Mouse (Mus musculus) cerebellum, postnatal 10 days (tissue): Measurements from ENCODE around the gene Gm20662.

Source experiments
- DNase-seq, 2 experiments: peaks; one replicate each; pipeline ENCODE4 v3.0.0; 2021; ENCODE audit warnings: mixed read lengths in 2 of 2

The Gm20662 gene

DNA sequence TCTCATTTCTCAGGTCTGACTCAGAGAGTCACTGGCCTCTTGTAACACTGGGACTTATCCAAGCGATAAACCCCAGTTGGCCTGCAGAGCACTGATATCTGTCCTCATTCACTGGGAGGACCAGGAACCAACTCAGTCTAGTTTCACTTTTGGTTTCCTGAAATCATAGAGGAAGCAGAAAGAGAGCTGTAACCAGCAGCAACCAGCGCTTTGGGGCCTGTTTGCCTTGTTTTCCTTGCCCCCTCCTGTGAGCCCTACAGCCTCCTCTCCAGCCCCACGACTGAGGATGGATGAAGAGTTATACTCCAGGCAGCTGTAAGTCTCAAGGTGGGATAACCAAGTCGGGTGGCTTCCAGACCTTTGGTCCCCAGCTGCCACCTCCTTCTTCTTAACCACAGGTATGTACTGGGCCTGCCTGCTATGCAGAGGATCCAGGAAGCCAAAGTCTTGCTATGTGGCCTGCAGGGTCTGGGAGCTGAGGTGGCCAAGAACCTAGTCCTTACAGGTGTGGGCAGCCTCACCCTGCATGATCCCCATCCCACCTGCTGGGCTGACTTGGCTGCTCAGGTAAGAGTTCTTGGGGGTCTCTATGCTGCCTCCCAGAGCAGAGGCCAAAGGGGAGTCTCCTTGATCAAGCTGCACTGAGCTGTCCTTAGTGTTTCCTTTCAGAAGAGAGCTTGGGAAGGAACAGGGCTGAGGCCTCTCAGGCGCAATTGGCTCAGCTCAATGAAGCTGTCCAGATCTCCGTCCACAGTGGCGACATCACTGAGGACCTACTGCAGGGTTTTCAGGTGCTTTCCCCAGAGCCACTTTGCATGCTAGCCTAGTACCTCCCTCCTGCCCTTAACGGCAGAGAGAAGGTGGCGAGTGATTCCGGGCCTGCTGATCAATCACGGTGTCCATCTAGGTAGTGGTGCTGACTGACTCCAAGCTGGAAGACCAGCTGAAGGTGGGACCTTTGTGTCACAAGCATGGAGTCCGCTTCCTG lies 20.5 kb upstream of the Gm20662 start, which contains the start of gene Uba7:
Uba7 (plus strand) TSS at position 107 of the 988 bp plus-strand sequence.
- no peak for DNase-seq

DNA sequence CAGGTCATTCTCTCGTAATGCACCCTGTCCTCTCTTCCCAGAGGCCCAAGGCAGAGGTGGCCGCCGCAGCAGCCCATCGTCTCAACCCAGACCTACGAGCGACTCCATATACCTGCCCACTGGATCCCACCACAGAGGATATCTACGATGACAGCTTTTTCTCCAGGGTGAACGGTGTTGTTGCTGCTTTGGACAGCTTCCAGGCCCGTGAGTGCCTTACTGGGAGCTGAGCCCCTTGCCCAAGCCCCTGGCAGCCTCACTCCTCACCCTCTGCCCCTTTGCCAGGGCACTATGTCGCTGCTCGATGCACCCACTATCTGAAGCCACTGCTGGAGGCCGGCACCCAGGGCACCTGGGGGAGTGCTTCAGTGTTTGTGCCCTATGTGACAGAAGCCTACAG lies 17.3 kb upstream of the Gm20662 start:
- DNase-seq = no peak

- DNase-seq = no peak
Measured at GRCm38 (mm10) chr9:107981684-107982605, 14.2 kb upstream of the Gm20662 start.

GRCm38 (mm10) chr9:107982681-107983346 lies 13.3 kb upstream of the Gm20662 start, which contains the start of gene Gm20661:
Gene Gm20661, plus strand, starts transcription at chr9:107983058.
- DNase-seq = peak; percentile 44 to 51

GRCm38 (mm10) chr9:107983421-107983890 lies 12.7 kb upstream of the Gm20662 start:
- DNase-seq = peak; percentile 38 to 61

- DNase-seq = no peak
Measured at GRCm38 (mm10) chr9:107984052-107984753, 11.9 kb upstream of the Gm20662 start.

DNA sequence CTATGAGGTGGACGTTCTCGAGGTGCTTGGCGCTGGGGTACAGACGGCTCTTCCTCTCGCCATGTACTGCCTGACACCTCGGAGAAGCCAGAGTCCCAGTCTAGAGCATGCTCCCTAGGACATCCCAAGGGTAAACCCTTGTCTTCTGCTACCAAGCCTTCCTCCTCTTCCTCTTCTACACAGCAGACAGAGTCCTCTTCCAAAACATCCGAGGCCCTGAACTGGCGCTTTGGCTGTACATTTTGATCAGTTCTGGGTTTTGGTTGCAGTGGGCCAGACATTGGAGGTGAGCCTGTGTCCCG lies 11.4 kb upstream of the Gm20662 start:
- no peak for DNase-seq

GRCm38 (mm10) chr9:107985131-107986119 lies 10.7 kb upstream of the Gm20662 start, which contains the start of gene Inka1:
Gene Inka1, minus strand, starts transcription at chr9:107985879.
- peak; percentile 74 to 81 for DNase-seq

DNA sequence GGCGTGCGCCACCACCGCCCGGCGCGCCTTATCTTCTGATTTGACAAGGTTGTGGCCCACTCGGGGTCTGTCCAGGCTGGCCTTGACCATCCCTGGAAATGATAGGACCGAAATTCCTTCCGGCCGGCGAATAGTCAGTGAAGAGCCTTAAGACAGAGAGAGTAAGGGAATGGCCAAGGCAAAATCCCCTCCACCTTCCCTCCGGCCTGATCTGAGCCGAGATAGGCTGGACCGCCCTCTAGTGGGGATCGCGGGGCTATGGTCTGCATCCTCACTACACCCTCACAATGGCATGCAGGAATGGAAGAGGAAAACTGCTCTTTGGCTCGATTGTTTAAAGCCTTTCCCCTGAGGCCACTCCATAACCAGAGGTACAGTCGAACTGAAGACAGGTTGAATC lies 9.8 kb upstream of the Gm20662 start:
- DNase-seq = peak; percentile 90 to 91

- no peak for DNase-seq
Measured at GRCm38 (mm10) chr9:107987950-107988349, 8.2 kb upstream of the Gm20662 start.

- DNase-seq = no peak
Measured at GRCm38 (mm10) chr9:107992197-107992596, 4.0 kb upstream of the Gm20662 start, which contains the start of gene Cdhr4. Gene Cdhr4, plus strand, starts transcription at chr9:107992497.

GRCm38 (mm10) chr9:107993013-107993412 lies 3.1 kb upstream of the Gm20662 start:
- no peak for DNase-seq

GRCm38 (mm10) chr9:107994464-107994863 lies 1.7 kb upstream of the Gm20662 start:
- no peak for DNase-seq

DNA sequence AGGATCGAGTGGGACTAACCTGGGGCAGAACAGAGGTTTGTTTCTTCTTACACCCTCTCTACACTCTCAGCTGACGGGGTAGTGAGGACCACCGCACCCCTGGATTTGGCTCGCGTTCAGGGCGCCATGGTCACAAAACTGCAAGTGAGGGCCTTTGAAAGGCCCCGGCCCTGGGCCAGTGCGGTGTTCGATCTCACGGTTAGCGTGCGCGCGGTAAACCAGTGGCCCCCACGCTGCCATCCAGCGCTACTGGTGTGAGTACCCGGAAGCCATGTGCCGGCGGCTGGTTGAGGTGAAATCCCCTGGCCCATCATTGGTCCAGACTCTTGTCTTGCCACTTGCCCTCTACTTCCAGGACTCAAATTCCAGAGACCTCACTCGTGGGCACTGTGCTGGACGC lies 636 bp upstream of the Gm20662 start:
- DNase-seq = no peak

- DNase-seq = peak; percentile 100
Measured at GRCm38 (mm10) chr9:108001922-108002770, 6.0 kb downstream of the Gm20662 start, which contains the start of gene Ip6k1. Gene Ip6k1, plus strand, starts transcription at chr9:108002501.

- peak; percentile 73 to 80 for DNase-seq
Measured at GRCm38 (mm10) chr9:108002778-108003530, 6.8 kb downstream of the Gm20662 start.

- DNase-seq = peak; percentile 46 to 55
Measured at GRCm38 (mm10) chr9:108003531-108003890, 7.4 kb downstream of the Gm20662 start.

DNA sequence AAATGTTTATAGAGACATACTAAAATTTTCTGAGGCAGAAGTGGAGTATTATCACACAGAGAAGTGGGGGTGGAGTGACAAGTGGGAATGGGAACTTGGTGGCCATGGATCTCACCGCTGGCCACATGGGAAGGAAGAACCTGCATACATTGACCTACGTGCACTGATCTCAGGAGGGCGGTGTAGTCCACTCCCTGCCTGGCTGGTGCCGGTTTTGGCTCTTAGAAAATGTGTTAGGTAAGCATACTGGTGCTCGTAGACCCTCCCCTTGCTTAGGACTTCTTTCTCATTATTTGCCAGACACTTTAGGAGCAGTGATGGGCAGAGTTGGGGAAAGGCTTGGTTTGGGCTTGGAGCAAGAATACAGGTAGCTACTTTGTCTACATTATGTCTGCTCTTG lies 11.9 kb downstream of the Gm20662 start:
- DNase-seq = no peak

GRCm38 (mm10) chr9:108010385-108010784 lies 14.2 kb downstream of the Gm20662 start:
- no peak for DNase-seq
